Mouse (Mus musculus): ENCODE results near the gene Prkar2b. TPM values are rescaled to one million over a fixed set of nuclear protein-coding genes. Genes with fewer than 3 reads are reported as not detected.

Gene Prkar2b
- total and polyA plus RNA-seq, 3 experiments: 15.7 to 154 (median 34.1) TPM

- Histone ChIP-seq H3K4me1 (ENCODE audit: control insufficient read depth in 1 of 2, insufficient read depth in 2 of 2, low read length in 2 of 2) (peaks cover 7 to 10% of the 10 kb centered on the region in 2 experiments; a peak in 2 of 4 replicates), H3K9me3 (replicated peaks; ENCODE audit: insufficient read depth, low read length) (no peaks in the 10 kb centered on the region), H3K36me3 (ENCODE audit: control insufficient read depth in 1 of 2, insufficient read depth in 2 of 2, low read length in 2 of 2) (peaks cover 0 to 7% of the 10 kb centered on the region in 2 experiments; a peak in 2 of 4 replicates), H3K4me3 (ENCODE audit: control insufficient read depth in 1 of 2, insufficient read depth in 1 of 2, low read depth in 2 of 2, low read length in 2 of 2) (no peak overlapping the region), H3K79me2 (ENCODE audit: control insufficient read depth, insufficient read depth, low read length, poor library complexity) (no peaks in the 10 kb centered on the region), H3K27ac (ENCODE audit: control insufficient read depth, low read depth, low read length) (no peak overlapping the region), H3K9ac (ENCODE audit: control insufficient read depth, low read depth, low read length, poor library complexity, severe bottlenecking) (no peak overlapping the region), H3K27me3 (ENCODE audit: control insufficient read depth in 1 of 2, insufficient read depth in 2 of 2, low read length in 2 of 2) (no peaks in the 10 kb centered on the region)
- no peak for DNase-seq (ENCODE audit: low read depth, low spot score)
- TF ChIP-seq TCF12 (IDR thresholded peaks at IDR 0.05; ENCODE audit: low read depth, low read length): no peak
- no peak for TF ChIP-seq USF2 (IDR thresholded peaks at IDR 0.05; ENCODE audit: borderline replicate concordance in 1 of 2, insufficient read depth in 1 of 2, low read depth in 1 of 2, low read length in 2 of 2)
- TF ChIP-seq ZNF384 (IDR thresholded peaks at IDR 0.05; ENCODE audit: low read depth, low read length): no peak
- no peak for TF ChIP-seq MAX (IDR thresholded peaks at IDR 0.05; ENCODE audit: low read length)
- no peak for TF ChIP-seq CTCF (IDR thresholded peaks at IDR 0.05 in 2 of 3, conservative IDR thresholded peaks at IDR 0.05 in 1 of 3; ENCODE audit: control insufficient read depth in 1 of 3, insufficient read depth in 1 of 3, low read depth in 2 of 3, low read length in 3 of 3, poor library complexity in 1 of 3, severe bottlenecking in 1 of 3)
- TF ChIP-seq MYC (IDR thresholded peaks at IDR 0.05; ENCODE audit: low read depth, low read length): no peak
- no peak for TF ChIP-seq ZMIZ1 (IDR thresholded peaks at IDR 0.05; ENCODE audit: low read depth, low read length)
- TF ChIP-seq MXI1 (IDR thresholded peaks at IDR 0.05; ENCODE audit: low read depth, low read length): no peak
- no peak for TF ChIP-seq UBTF (IDR thresholded peaks at IDR 0.05; ENCODE audit: borderline replicate concordance, insufficient read depth, low read depth, low read length)
Observed at GRCm38 (mm10) chr12:32092452-32092851, 31.4 kb upstream of the Prkar2b start.

- no peak for DNase-seq (ENCODE audit: low read depth, low spot score)
- Histone ChIP-seq H3K27me3 (ENCODE audit: control insufficient read depth in 1 of 2, insufficient read depth in 2 of 2, low read length in 2 of 2) (no peaks in the 10 kb centered on the region), H3K4me1 (ENCODE audit: control insufficient read depth in 1 of 2, insufficient read depth in 2 of 2, low read length in 2 of 2) (peaks cover 28 to 33% of the 10 kb centered on the region in 2 experiments), H3K9ac (ENCODE audit: control insufficient read depth, low read depth, low read length, poor library complexity, severe bottlenecking) (no peak overlapping the region), H3K27ac (ENCODE audit: control insufficient read depth, low read depth, low read length) (no peak overlapping the region), H3K9me3 (replicated peaks; ENCODE audit: insufficient read depth, low read length) (no peaks in the 10 kb centered on the region), H3K4me3 (ENCODE audit: control insufficient read depth in 1 of 2, insufficient read depth in 1 of 2, low read depth in 2 of 2, low read length in 2 of 2) (no peak overlapping the region), H3K79me2 (ENCODE audit: control insufficient read depth, insufficient read depth, low read length, poor library complexity) (no peaks in the 10 kb centered on the region), H3K36me3 (ENCODE audit: control insufficient read depth in 1 of 2, insufficient read depth in 2 of 2, low read length in 2 of 2) (peaks cover 0 to 28% of the 10 kb centered on the region in 2 experiments; a peak in 2 of 4 replicates)
- TF ChIP-seq NELFE (IDR thresholded peaks at IDR 0.05; ENCODE audit: low read depth, low read length): no peak
- TF ChIP-seq JUND (IDR thresholded peaks at IDR 0.05; ENCODE audit: low read depth, low read length): no peak
- no peak for TF ChIP-seq EP300 (IDR thresholded peaks at IDR 0.05; ENCODE audit: low read depth in 1 of 2, low read length in 2 of 2)
- no peak for TF ChIP-seq MAFK (IDR thresholded peaks at IDR 0.05; ENCODE audit: borderline replicate concordance, low read depth, low read length)
- no peak for TF ChIP-seq SIN3A (IDR thresholded peaks at IDR 0.05; ENCODE audit: low read length)
- no peak for TF ChIP-seq SMC3 (IDR thresholded peaks at IDR 0.05; ENCODE audit: low read depth, low read length)
- TF ChIP-seq TCF12 (IDR thresholded peaks at IDR 0.05; ENCODE audit: low read depth, low read length): no peak
- no peak for TF ChIP-seq BHLHE40 (IDR thresholded peaks at IDR 0.05; ENCODE audit: borderline replicate concordance, low read depth, low read length)
- no peak for TF ChIP-seq GABPA (IDR thresholded peaks at IDR 0.05; ENCODE audit: low read depth, low read length)
- TF ChIP-seq ETS1 (IDR thresholded peaks at IDR 0.05; ENCODE audit: low read depth, low read length): no peak
- no peak for TF ChIP-seq HCFC1 (IDR thresholded peaks at IDR 0.05; ENCODE audit: low read depth, low read length)
- TF ChIP-seq ZNF384 (IDR thresholded peaks at IDR 0.05; ENCODE audit: low read depth, low read length): no peak
Observed at GRCm38 (mm10) chr12:32088566-32088965, 27.5 kb upstream of the Prkar2b start.

Measured in MEL (cell line).